ENCODE assay signal across 8 mouse cellular contexts in genomic region chr12:98920194-98920991, GRCm38 (mm10). TPM values are rescaled to one million over a fixed set of nuclear protein-coding genes. Genes with fewer than 3 reads are reported as not detected.
DNase-seq lines count a peak whose midpoint lies in the region; ATAC-seq and TF ChIP-seq lines count a peak whose summit lies in the region.

TSS of gene Ttc8 (plus strand) at chr12:98920574.

- peak; percentile 57 for TF ChIP-seq POLR2A in cortical plate, adult 2 months (IDR thresholded peaks at IDR 0.05; ENCODE audit: extremely low read depth, insufficient read depth, low read length)

- ATAC-seq in activated CD4-positive, CD25-positive, alpha-beta regulatory T cell, adult 4 months = peak; percentile 80
- peak; percentile 99 for ATAC-seq in hindbrain, embryonic 16.5 days

- WGBS in hindbrain, embryonic 16.5 days = under 1% methylated on average over 35 of the region's 35 CpGs

- TF ChIP-seq CTCF in cortical plate, adult 2 months (IDR thresholded peaks at IDR 0.05; ENCODE audit: extremely low read depth, insufficient read depth, low read length) = no peak
- TF ChIP-seq CTCF in gastrocnemius, adult 2 months (IDR thresholded peaks at IDR 0.05) = no peak

- H3K27me3 ChIP-seq in hindbrain, embryonic 16.5 days (replicated peaks; ENCODE audit: control insufficient read depth, insufficient read depth, low read length) = no peaks in the 10 kb centered on the region

- intact Hi-C loops in gastrocnemius, adult 2 months (cut with DNase I) = no loop called here

- H3K9ac ChIP-seq in hindbrain, embryonic 16.5 days (ENCODE audit: low read depth, low read length) = peak within 1 kb of the TSS; percentile 81

- peak; percentile 92 for DNase-seq in gastrocnemius, adult 2 months
- DNase-seq in left cerebral cortex, adult 11 months (ENCODE audit: low spot score) = peak; percentile 83
- peak; percentile 79 for DNase-seq in lung, postnatal 36 days
- peak; percentile 95 for DNase-seq in retina, postnatal 1 day
- peak; percentile 83 for DNase-seq in thymus, postnatal 4 days

- H3K27ac ChIP-seq in cortical plate, adult 2 months (ENCODE audit: insufficient read depth, low read length) = peak within 1 kb of the TSS; percentile 89
- H3K27ac ChIP-seq in gastrocnemius, adult 2 months = peak within 1 kb of the TSS; percentile 93
- peak within 1 kb of the TSS; percentile 89 for H3K27ac ChIP-seq in hindbrain, embryonic 16.5 days (ENCODE audit: low read depth, low read length)

- peak within 1 kb of the TSS; percentile 79 for H3K4me2 ChIP-seq in hindbrain, embryonic 16.5 days (ENCODE audit: low read length)

- peaks cover 4% of the 10 kb centered on the region; the same call in 1 of the 2 replicates for H3K4me1 ChIP-seq in cortical plate, adult 2 months (ENCODE audit: control insufficient read depth, insufficient read depth, low read length)
- H3K4me1 ChIP-seq in hindbrain, embryonic 16.5 days (ENCODE audit: control insufficient read depth, insufficient read depth, low read depth, low read length) = peaks cover 19% of the 10 kb centered on the region

- H3K4me3 ChIP-seq in cortical plate, adult 2 months (ENCODE audit: insufficient read depth, low read length) = peak within 1 kb of the TSS; percentile 79
- H3K4me3 ChIP-seq in gastrocnemius, adult 2 months = peak within 1 kb of the TSS; percentile 91
- H3K4me3 ChIP-seq in hindbrain, embryonic 16.5 days (ENCODE audit: low read length) = peak within 1 kb of the TSS; percentile 56

- no peaks in the 10 kb centered on the region for H3K36me3 ChIP-seq in hindbrain, embryonic 16.5 days (ENCODE audit: control insufficient read depth, insufficient read depth, low read length)

- H3K9me3 ChIP-seq in hindbrain, embryonic 16.5 days (ENCODE audit: control insufficient read depth, low read length) = no peaks in the 10 kb centered on the region

RNA-seq across cellular contexts. Expression of gene Ttc8, which starts in this region (rescaled TPM):
- polyA plus RNA-seq in activated CD4-positive, CD25-positive, alpha-beta regulatory T cell, adult 4 months (2017; shearing (Covaris generic)) = 1 to 10 TPM; 2.1 to 5.3 TPM
- 57.7 and 64.0 TPM in 2 replicates for polyA plus RNA-seq in cortical plate, adult 2 months (2012; rRNA removed)
- 1 to 10 TPM; 4.6 to 6.7 TPM for total RNA-seq in gastrocnemius, adult 2 months (2021)
- polyA plus RNA-seq in hindbrain, embryonic 16.5 days (2015; fragmentation: Nextera tagmentation; extraction: Ambion mirVana) = 32.2 and 34.9 TPM in 2 replicates

Comparison
In these comparisons a context has a peak if more than half of its experiments do, and no peak if none do; other contexts are left out.
1. Peak in every context shown above with its lines: DNase-seq, ATAC-seq, H3K4me3 ChIP-seq and H3K27ac ChIP-seq.